Mouse (Mus musculus): ENCODE results near the gene 2610528A11Rik. TPM values are rescaled to one million over a fixed set of nuclear protein-coding genes. Genes with fewer than 3 reads are reported as not detected.

Gene 2610528A11Rik
- total and polyA plus RNA-seq, 2 experiments from 2014 or later, result 0.28 TPM; not detected in 1

DNA sequence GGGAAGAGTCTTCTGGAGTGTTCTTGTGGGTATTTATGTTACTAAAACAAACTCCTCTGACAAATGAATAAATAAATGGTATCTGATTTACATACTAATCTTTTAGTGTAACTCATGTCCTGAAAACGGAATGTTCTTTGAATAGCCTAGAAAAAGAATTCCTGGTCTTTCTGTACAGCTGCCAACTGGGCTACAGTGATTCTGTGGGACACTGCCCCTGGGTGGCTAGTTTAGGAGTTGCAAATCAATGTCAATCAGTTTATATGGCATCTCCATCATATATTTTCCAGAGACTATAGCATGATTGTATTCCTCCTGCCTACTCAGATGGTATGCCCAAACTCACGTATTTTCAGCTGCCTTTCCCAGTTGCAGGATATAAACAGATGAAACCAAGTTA, 49.0 kb downstream of the 2610528A11Rik start:
- no peak for ATAC-seq
- WGBS, result 42% methylated on average over 2 of the region's 2 CpGs

More for the DNA sequence above, 49.0 kb downstream of the 2610528A11Rik start:
- Histone ChIP-seq H3K27me3 (ENCODE audit: insufficient read depth, low read length) (no peaks in the 10 kb centered on the region), H3K27ac (ENCODE audit: low read depth, low read length) (no peak overlapping the region), H3K4me3 (ENCODE audit: low read depth, low read length) (no peak overlapping the region), H3K9ac (no peak overlapping the region), H3K4me1 (ENCODE audit: insufficient read depth) (no peaks in the 10 kb centered on the region), H3K4me2 (ENCODE audit: low read depth) (no peak overlapping the region), H3K36me3 (ENCODE audit: insufficient read depth) (no peaks in the 10 kb centered on the region), H3K9me3 (ENCODE audit: low read length) (no peaks in the 10 kb centered on the region)
- no peak for DNase-seq
- no peak for TF ChIP-seq CTCF (IDR thresholded peaks at IDR 0.05; ENCODE audit: low read depth)

Other genes with a start within 250 kb of the 2610528A11Rik start
- gene Ccser2, start 145.2 kb downstream of the 2610528A11Rik start, total RNA-seq (2014; rRNA removed), result 88.8 and 98.3 TPM in 2 replicates
- gene Ccser2, start 145.2 kb downstream of the 2610528A11Rik start, polyA plus RNA-seq (2015; fragmentation: Nextera tagmentation; extraction: Ambion mirVana), result 73.1 and 101 TPM in 2 replicates
- gene Rgr, start 65.1 kb downstream of the 2610528A11Rik start, total RNA-seq (2014; rRNA removed), result 0.10 TPM in 1 of 2 replicates, not detected in the other
- 0.35 TPM in 1 of 2 replicates, not detected in the other for gene Rgr, start 65.1 kb downstream of the 2610528A11Rik start, polyA plus RNA-seq (2015; fragmentation: Nextera tagmentation; extraction: Ambion mirVana)
- not detected in 2 replicates for gene Lrit1, start 59.2 kb downstream of the 2610528A11Rik start, total RNA-seq (2014; rRNA removed)
- not detected in 2 replicates for gene Lrit1, start 59.2 kb downstream of the 2610528A11Rik start, polyA plus RNA-seq (2015; fragmentation: Nextera tagmentation; extraction: Ambion mirVana)
- gene Lrit2, start 46.1 kb downstream of the 2610528A11Rik start, total RNA-seq (2014; rRNA removed), result not detected in 2 replicates
- not detected in 2 replicates for gene Lrit2, start 46.1 kb downstream of the 2610528A11Rik start, polyA plus RNA-seq (2015; fragmentation: Nextera tagmentation; extraction: Ambion mirVana)
- 12.5 and 16.3 TPM in 2 replicates for gene Cdhr1, start 15.7 kb downstream of the 2610528A11Rik start, total RNA-seq (2014; rRNA removed)
- 10.1 and 14.4 TPM in 2 replicates for gene Cdhr1, start 15.7 kb downstream of the 2610528A11Rik start, polyA plus RNA-seq (2015; fragmentation: Nextera tagmentation; extraction: Ambion mirVana)
- 70.2 and 85.8 TPM in 2 replicates for gene Ghitm, start 21.2 kb upstream of the 2610528A11Rik start, total RNA-seq (2014; rRNA removed)
- 148 and 187 TPM in 2 replicates for gene Ghitm, start 21.2 kb upstream of the 2610528A11Rik start, polyA plus RNA-seq (2015; fragmentation: Nextera tagmentation; extraction: Ambion mirVana)